Mouse (Mus musculus): Measurements from ENCODE around the gene Spg11. TPM values are rescaled to one million over a fixed set of nuclear protein-coding genes. Genes with fewer than 3 reads are reported as not detected.
"Not testable (repeated sequence)": the region's sequence is repeated elsewhere in the genome, so short reads cannot be mapped to it uniquely, and the experiment has no call there.

The Spg11 gene
- polyA plus RNA-seq, 1 experiment: 9.7 TPM

GRCm38 (mm10) chr2:122127635-122128034 is 9.4 kb upstream of the Spg11 start:
- H3K4me3 ChIP-seq (ENCODE audit: insufficient read depth, low read length): no peak overlapping the region
- no peak for TF ChIP-seq POLR2A (IDR thresholded peaks at IDR 0.05; ENCODE audit: extremely low read depth, insufficient read depth, low read length)
- no peak for TF ChIP-seq CTCF (IDR thresholded peaks at IDR 0.05; ENCODE audit: extremely low read depth, insufficient read depth, low read length)
- no peak overlapping the region for H3K27ac ChIP-seq (ENCODE audit: insufficient read depth, low read length)
- H3K4me1 ChIP-seq (ENCODE audit: control insufficient read depth, insufficient read depth, low read length): no peaks in the 10 kb centered on the region

GRCm38 (mm10) chr2:122126765-122127347 is 8.7 kb upstream of the Spg11 start:
- Histone ChIP-seq H3K4me1 (ENCODE audit: control insufficient read depth, insufficient read depth, low read length) (no peaks in the 10 kb centered on the region), H3K4me3 (ENCODE audit: insufficient read depth, low read length) (no peak overlapping the region), H3K27ac (ENCODE audit: insufficient read depth, low read length) (no peak overlapping the region)
- TF ChIP-seq CTCF (IDR thresholded peaks at IDR 0.05; ENCODE audit: extremely low read depth, insufficient read depth, low read length): no peak
- no peak for TF ChIP-seq POLR2A (IDR thresholded peaks at IDR 0.05; ENCODE audit: extremely low read depth, insufficient read depth, low read length)

GRCm38 (mm10) chr2:122125680-122126572 is 7.7 kb upstream of the Spg11 start:
- TF ChIP-seq CTCF (IDR thresholded peaks at IDR 0.05; ENCODE audit: extremely low read depth, insufficient read depth, low read length): no peak
- TF ChIP-seq POLR2A (IDR thresholded peaks at IDR 0.05; ENCODE audit: extremely low read depth, insufficient read depth, low read length): no peak

GRCm38 (mm10) chr2:122116888-122117287 is 1.3 kb downstream of the Spg11 start:
- Histone ChIP-seq H3K27ac (ENCODE audit: insufficient read depth, low read length) (no peak overlapping the region), H3K4me1 (ENCODE audit: control insufficient read depth, insufficient read depth, low read length) (peaks cover 5% of the 10 kb centered on the region), H3K4me3 (ENCODE audit: insufficient read depth, low read length) (peak overlapping the region; percentile 63; the same call in 1 of the 2 replicates)
- TF ChIP-seq CTCF (IDR thresholded peaks at IDR 0.05; ENCODE audit: extremely low read depth, insufficient read depth, low read length) (no peak), POLR2A (IDR thresholded peaks at IDR 0.05; ENCODE audit: extremely low read depth, insufficient read depth, low read length) (no peak)

More at GRCm38 (mm10) chr2:122125680-122126572, 7.7 kb upstream of the Spg11 start:
- no peak overlapping the region for H3K4me3 ChIP-seq (ENCODE audit: insufficient read depth, low read length)
- H3K4me1 ChIP-seq (ENCODE audit: control insufficient read depth, insufficient read depth, low read length): no peaks in the 10 kb centered on the region
- H3K27ac ChIP-seq (ENCODE audit: insufficient read depth, low read length): no peak overlapping the region

GRCm38 (mm10) chr2:122109714-122110113 is 8.5 kb downstream of the Spg11 start:
- Histone ChIP-seq H3K27ac (ENCODE audit: insufficient read depth, low read length) (no peak overlapping the region), H3K4me3 (ENCODE audit: insufficient read depth, low read length) (no peak overlapping the region), H3K4me1 (ENCODE audit: control insufficient read depth, insufficient read depth, low read length) (no peaks in the 10 kb centered on the region)
- TF ChIP-seq CTCF (IDR thresholded peaks at IDR 0.05; ENCODE audit: extremely low read depth, insufficient read depth, low read length): no peak
- no peak for TF ChIP-seq POLR2A (IDR thresholded peaks at IDR 0.05; ENCODE audit: extremely low read depth, insufficient read depth, low read length)

GRCm38 (mm10) chr2:122108101-122108500 is 10.1 kb downstream of the Spg11 start:
- TF ChIP-seq POLR2A (IDR thresholded peaks at IDR 0.05; ENCODE audit: extremely low read depth, insufficient read depth, low read length) (no peak), CTCF (IDR thresholded peaks at IDR 0.05; ENCODE audit: extremely low read depth, insufficient read depth, low read length) (no peak)
- no peak overlapping the region for H3K4me3 ChIP-seq (ENCODE audit: insufficient read depth, low read length)
- H3K4me1 ChIP-seq (ENCODE audit: control insufficient read depth, insufficient read depth, low read length): no peaks in the 10 kb centered on the region
- H3K27ac ChIP-seq (ENCODE audit: insufficient read depth, low read length): no peak overlapping the region

- TF ChIP-seq POLR2A (IDR thresholded peaks at IDR 0.05; ENCODE audit: extremely low read depth, insufficient read depth, low read length) (no peak), CTCF (IDR thresholded peaks at IDR 0.05; ENCODE audit: extremely low read depth, insufficient read depth, low read length) (peak; percentile 21; the same call in 1 of the 2 replicates)
- H3K4me3 ChIP-seq (ENCODE audit: insufficient read depth, low read length): no peak overlapping the region
- H3K27ac ChIP-seq (ENCODE audit: insufficient read depth, low read length): no peak overlapping the region
- no peaks in the 10 kb centered on the region for H3K4me1 ChIP-seq (ENCODE audit: control insufficient read depth, insufficient read depth, low read length)
These were observed 16.1 kb downstream of the Spg11 start for GRCm38 (mm10) chr2:122102070-122102469.

- not testable (repeated sequence) for H3K27ac ChIP-seq (ENCODE audit: insufficient read depth, low read length); H3K4me1 ChIP-seq (ENCODE audit: control insufficient read depth, insufficient read depth, low read length); H3K4me3 ChIP-seq (ENCODE audit: insufficient read depth, low read length)
These were observed 20.5 kb downstream of the Spg11 start for GRCm38 (mm10) chr2:122097686-122098085.

- TF ChIP-seq POLR2A (IDR thresholded peaks at IDR 0.05; ENCODE audit: extremely low read depth, insufficient read depth, low read length) (no peak), CTCF (IDR thresholded peaks at IDR 0.05; ENCODE audit: extremely low read depth, insufficient read depth, low read length) (no peak)
- Histone ChIP-seq H3K27ac (ENCODE audit: insufficient read depth, low read length) (no peak overlapping the region), H3K4me1 (ENCODE audit: control insufficient read depth, insufficient read depth, low read length) (no peaks in the 10 kb centered on the region), H3K4me3 (ENCODE audit: insufficient read depth, low read length) (no peak overlapping the region)
These were observed 24.3 kb downstream of the Spg11 start for GRCm38 (mm10) chr2:122093844-122094243.

- Histone ChIP-seq H3K27ac (ENCODE audit: insufficient read depth, low read length) (no peak overlapping the region), H3K4me1 (ENCODE audit: control insufficient read depth, insufficient read depth, low read length) (no peaks in the 10 kb centered on the region), H3K4me3 (ENCODE audit: insufficient read depth, low read length) (no peak overlapping the region)
- TF ChIP-seq POLR2A (IDR thresholded peaks at IDR 0.05; ENCODE audit: extremely low read depth, insufficient read depth, low read length): no peak
- no peak for TF ChIP-seq CTCF (IDR thresholded peaks at IDR 0.05; ENCODE audit: extremely low read depth, insufficient read depth, low read length)
These were observed 31.7 kb downstream of the Spg11 start for GRCm38 (mm10) chr2:122086446-122086845.

Measured in cortical plate, adult 2 months (tissue).